Mouse (Mus musculus) intestine, embryonic 14.5 days (tissue): ENCODE measurements around the gene Hrh3. TPM values are rescaled to one million over a fixed set of nuclear protein-coding genes. Genes with fewer than 3 reads are reported as not detected.

Experiments used
- ATAC-seq: fragments of 200-750 bp; cut with Nextera tagmentation; replicated peaks from 2 replicates; pipeline ENCODE4 v1.8.0; 2017; ENCODE audit warnings: low read depth, moderate number of reproducible peaks, moderate TSS enrichment, moderate library complexity; ENCODE audit not compliant: low FRiP score, low TSS enrichment
- DNase-seq: peaks from one replicate; pipeline ENCODE4 v3.0.0-alpha.2; 2018; ENCODE audit warnings: low spot score
- H3K27ac ChIP-seq: fragments of 300-500 bp; sonication (generic); 2 replicates; pipeline ENCODE4 v1.5.1; 2014; ENCODE audit warnings: low read depth, mild to moderate bottlenecking, control low read depth
- H3K27me3 ChIP-seq: fragments of 300-500 bp; sonication (generic); replicated peaks from 2 replicates; pipeline ENCODE4 v1.6.1; 2014; ENCODE audit warnings: low read length, control low read depth; ENCODE audit not compliant: control insufficient read depth, insufficient read depth
- H3K36me3 ChIP-seq: fragments of 300-500 bp; sonication (generic); 2 replicates; pipeline ENCODE4 v1.6.1; 2014; ENCODE audit warnings: low read length, control low read depth; ENCODE audit not compliant: control insufficient read depth, insufficient read depth
- H3K4me1 ChIP-seq: fragments of 300-500 bp; sonication (generic); replicated peaks from 2 replicates; pipeline ENCODE4 v1.6.1; 2014; ENCODE audit warnings: low read length, control low read depth, mixed read lengths; ENCODE audit not compliant: control insufficient read depth, insufficient read depth
- H3K4me2 ChIP-seq: fragments of 300-500 bp; sonication (generic); 2 replicates; pipeline ENCODE4 v1.6.1; 2014; ENCODE audit warnings: low read length
- H3K4me3 ChIP-seq: fragments of 300-500 bp; sonication (generic); 2 replicates; pipeline ENCODE4 v1.5.1; 2014; ENCODE audit warnings: low read depth, low read length, control low read depth, mixed read lengths
- H3K9ac ChIP-seq: fragments of 300-500 bp; sonication (generic); 2 replicates; pipeline ENCODE4 v1.6.1; 2014; ENCODE audit warnings: mild to moderate bottlenecking, low read length
- H3K9me3 ChIP-seq: fragments of 300-500 bp; sonication (generic); 2 replicates; pipeline ENCODE4 v1.6.1; 2016; ENCODE audit warnings: low read length, control low read depth; ENCODE audit not compliant: control insufficient read depth
- WGBS: fragments of 180-500 bp; shearing (Covaris S2); extraction: QIAGEN DNeasy Blood & Tissue Kit; methylation state at CpG from one replicate; pipeline ENCODE4 v1.1.7; 2014; 5-methylcytosine and 5-hydroxymethylcytosine counted together
- polyA plus RNA-seq: library from polyadenylated mRNA; unstranded; fragments of >200 nt; fragmentation: Nextera tagmentation; extraction: Ambion mirVana; gene quantifications from 2 replicates; pipeline ENCODE4 v1.2.1, GENCODE M21; 2014

Gene Hrh3
- 0.16 and 0.19 TPM in 2 replicates for polyA plus RNA-seq

DNA sequence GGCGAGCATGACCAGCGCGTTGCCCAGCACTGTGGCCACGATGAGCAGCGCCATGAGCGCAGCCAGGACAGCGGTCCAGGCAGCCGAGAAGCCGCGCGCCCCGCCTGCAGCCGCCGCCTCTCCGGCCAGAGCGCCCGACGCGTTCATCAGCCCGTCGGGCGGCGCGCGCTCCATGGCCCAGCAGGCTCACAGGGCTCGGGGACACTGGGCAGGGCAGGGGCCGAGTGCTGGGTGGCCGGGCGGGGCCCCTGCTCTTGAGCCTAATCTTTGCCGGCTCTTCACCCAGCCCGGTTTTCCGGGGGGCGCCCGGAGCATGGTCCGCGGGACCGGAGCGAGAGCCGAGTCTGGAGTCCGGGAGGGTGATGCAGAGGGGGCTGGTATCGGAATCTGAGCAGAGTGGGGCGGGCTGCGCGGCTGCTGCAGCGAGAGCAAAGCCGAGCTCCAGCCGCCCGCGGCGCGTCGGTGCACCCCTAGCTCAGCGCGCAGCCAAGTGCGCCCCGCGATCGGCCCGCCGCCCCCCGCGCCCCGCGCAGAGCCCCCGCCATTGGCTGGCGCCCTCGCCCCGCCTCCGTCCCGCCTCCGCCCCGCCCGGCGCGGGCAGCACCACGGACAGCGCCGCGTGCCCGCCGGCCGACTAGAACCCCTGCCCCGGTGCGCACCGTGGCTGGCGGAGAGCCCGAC lies at the start of gene Hrh3:
Gene Hrh3 (minus strand): TSS at position 511 of the 681 bp plus-strand sequence.
- no peak within 1 kb of the TSS for H3K9ac ChIP-seq

DNA sequence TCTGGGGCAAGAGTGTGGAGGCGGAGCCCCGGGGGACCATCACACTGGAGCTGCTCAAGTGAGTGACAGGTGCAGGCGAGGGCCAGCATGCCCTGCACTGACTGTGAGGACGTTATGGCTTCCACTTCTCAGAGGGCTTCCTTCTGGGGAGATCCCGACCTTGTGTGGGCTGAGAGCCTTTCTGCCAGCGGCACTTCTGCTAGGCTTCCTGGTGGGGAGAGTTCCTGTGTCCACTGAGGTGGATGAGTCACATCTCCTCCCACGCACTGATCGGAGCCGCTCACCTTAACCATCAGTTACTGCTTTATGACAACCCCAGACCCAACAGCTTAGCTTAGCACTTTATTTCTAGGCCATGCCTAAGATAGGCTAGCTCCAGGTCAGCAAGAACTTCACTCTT lies 44.3 kb upstream of the Hrh3 start:
- Histone ChIP-seq H3K4me3 (no peak overlapping the region), H3K4me2 (no peak overlapping the region), H3K9ac (no peak overlapping the region), H3K9me3 (no peaks in the 10 kb centered on the region), H3K36me3 (peaks cover 65% of the 10 kb centered on the region), H3K27me3 (no peaks in the 10 kb centered on the region), H3K4me1 (no peaks in the 10 kb centered on the region), H3K27ac (no peak overlapping the region)
- ATAC-seq (no peak), DNase-seq (no peak)
- WGBS: 83% methylated on average over 9 of the region's 9 CpGs

More for the DNA sequence above, at the start of gene Hrh3:
- no peaks in the 10 kb centered on the region for H3K9me3 ChIP-seq
- DNase-seq (peak; percentile 95), ATAC-seq (peak; percentile 91)
- peaks cover 9% of the 10 kb centered on the region for H3K4me1 ChIP-seq
- peak within 1 kb of the TSS; percentile 45 for H3K4me3 ChIP-seq
- no peaks in the 10 kb centered on the region for H3K36me3 ChIP-seq
- H3K27ac ChIP-seq: no peak within 1 kb of the TSS
- peaks cover 65% of the 10 kb centered on the region for H3K27me3 ChIP-seq
- WGBS: 1% methylated on average over 57 of the region's 87 CpGs
- peak within 1 kb of the TSS; percentile 86 for H3K4me2 ChIP-seq

DNA sequence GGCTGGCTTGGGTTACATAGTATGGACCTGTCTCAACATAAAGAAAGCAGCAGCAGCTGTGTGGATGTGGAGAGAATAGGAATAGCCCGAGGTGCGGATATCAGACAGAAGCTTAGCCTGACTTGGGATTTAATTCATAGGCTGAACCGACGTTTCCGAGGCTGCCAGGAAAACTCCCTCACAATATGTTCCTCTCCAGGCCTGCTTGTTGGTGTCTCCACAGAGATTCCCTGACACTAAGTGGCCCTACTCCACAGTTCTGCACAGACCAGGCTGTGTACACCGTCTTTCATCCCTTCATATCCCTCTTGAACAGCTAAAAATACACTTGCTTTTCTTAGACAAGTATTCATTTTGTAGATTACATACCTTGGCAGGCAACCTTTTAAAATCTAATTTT lies 43.1 kb upstream of the Hrh3 start:
- Histone ChIP-seq H3K27me3 (no peaks in the 10 kb centered on the region), H3K4me3 (no peak overlapping the region), H3K4me2 (no peak overlapping the region), H3K27ac (no peak overlapping the region), H3K9ac (no peak overlapping the region), H3K36me3 (peaks cover 60% of the 10 kb centered on the region), H3K9me3 (no peaks in the 10 kb centered on the region), H3K4me1 (no peaks in the 10 kb centered on the region)
- no peak for ATAC-seq
- WGBS: 85% methylated on average over 6 of the region's 6 CpGs
- DNase-seq: no peak

DNA sequence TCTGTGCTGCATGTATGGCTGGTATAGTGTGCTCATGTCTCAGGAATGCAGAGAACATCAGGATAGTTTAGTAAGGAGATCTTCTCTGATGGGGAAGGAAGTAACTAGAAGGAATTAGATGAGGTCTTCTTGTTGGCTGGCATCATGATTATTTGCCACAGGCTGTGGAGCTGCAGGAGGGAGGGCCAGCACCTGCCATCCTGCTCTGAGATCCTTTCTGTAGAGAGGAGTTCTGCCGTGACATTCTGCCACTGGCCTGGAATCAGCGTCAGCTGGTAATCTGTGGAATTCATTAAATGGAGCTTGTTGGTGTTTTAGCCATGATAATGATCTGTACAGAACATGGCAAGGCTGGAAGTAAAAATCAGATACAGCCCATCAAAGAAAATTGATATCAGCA lies 41.8 kb upstream of the Hrh3 start:
- peaks cover 56% of the 10 kb centered on the region for H3K36me3 ChIP-seq
- no peak overlapping the region for H3K9ac ChIP-seq
- WGBS: 97% methylated on average over 2 of the region's 2 CpGs
- no peaks in the 10 kb centered on the region for H3K4me1 ChIP-seq
- H3K27me3 ChIP-seq: no peaks in the 10 kb centered on the region
- no peak overlapping the region for H3K4me3 ChIP-seq
- DNase-seq: no peak
- no peak overlapping the region for H3K27ac ChIP-seq
- no peaks in the 10 kb centered on the region for H3K9me3 ChIP-seq
- no peak for ATAC-seq
- no peak overlapping the region for H3K4me2 ChIP-seq

DNA sequence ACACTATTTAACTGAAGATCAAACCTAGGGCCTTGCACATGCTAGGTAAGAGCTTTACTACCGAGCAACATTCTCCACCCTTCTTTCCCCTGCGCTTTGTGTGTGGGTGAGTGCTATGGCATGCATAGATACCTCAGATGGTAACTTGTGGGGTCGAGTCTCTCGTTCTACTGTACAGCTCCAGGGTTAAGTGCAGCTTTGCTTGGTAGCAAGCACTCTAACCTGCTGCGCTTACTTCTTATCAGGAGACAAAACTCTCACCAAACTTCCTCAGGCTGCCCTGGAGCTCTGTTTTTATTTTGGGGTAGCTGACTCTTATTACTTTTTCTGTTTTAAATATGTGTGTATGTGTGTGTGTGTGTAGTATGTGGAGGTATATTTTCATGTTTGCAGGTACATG lies 31.1 kb upstream of the Hrh3 start:
- 83% methylated on average over 5 of the region's 5 CpGs for WGBS
- H3K36me3 ChIP-seq: peaks cover 19% of the 10 kb centered on the region
- H3K4me3 ChIP-seq: no peak overlapping the region
- H3K9ac ChIP-seq: no peak overlapping the region
- H3K4me1 ChIP-seq: no peaks in the 10 kb centered on the region
- no peak overlapping the region for H3K4me2 ChIP-seq
- H3K27me3 ChIP-seq: no peaks in the 10 kb centered on the region
- no peak for DNase-seq
- H3K27ac ChIP-seq: no peak overlapping the region
- H3K9me3 ChIP-seq: no peaks in the 10 kb centered on the region
- ATAC-seq: no peak

DNA sequence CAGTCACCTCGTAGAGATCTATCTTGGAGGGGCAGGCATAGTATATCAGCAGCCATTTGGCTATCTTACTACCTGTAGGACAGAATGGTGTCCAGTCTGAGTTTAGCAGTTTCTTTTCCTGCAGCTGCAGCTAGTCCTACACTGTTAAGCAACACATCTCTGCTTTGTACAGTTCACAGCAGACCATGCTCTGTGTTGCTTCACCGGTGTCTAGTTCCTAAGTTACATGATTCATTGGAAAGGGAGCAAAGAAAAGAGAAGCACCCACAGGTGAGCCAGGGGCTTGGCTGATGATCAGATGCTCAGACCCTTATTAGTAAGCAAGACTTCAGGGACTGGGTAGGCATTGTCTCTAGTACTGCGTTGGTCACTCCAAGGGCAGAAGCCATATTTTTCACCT lies 29.6 kb upstream of the Hrh3 start:
- H3K27me3 ChIP-seq: no peaks in the 10 kb centered on the region
- no peak overlapping the region for H3K4me2 ChIP-seq
- DNase-seq (no peak), ATAC-seq (no peak)
- no peaks in the 10 kb centered on the region for H3K9me3 ChIP-seq
- no peak overlapping the region for H3K4me3 ChIP-seq
- H3K27ac ChIP-seq: no peak overlapping the region
- H3K36me3 ChIP-seq: peaks cover 12% of the 10 kb centered on the region
- no peak overlapping the region for H3K9ac ChIP-seq
- no peaks in the 10 kb centered on the region for H3K4me1 ChIP-seq
- WGBS: 83% methylated on average over 3 of the region's 3 CpGs

DNA sequence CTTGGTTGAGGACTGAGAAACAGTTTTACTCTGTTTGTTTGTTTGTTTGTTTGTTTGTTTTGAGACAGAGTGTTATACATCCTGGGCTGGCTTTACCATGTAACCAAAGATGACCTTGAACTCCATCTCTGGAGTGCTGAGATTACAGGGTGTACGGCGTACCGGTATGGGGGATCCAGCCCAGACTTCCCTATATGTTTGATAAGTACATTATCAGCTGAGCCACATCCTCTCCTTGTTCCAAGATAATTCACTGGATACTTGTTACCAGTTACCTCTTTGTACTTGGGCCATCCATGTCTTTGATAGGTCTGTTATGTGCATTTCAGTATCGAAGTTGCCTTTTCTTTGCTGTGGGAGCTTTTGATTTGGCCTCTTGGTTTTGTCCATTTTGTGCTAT lies 28.9 kb upstream of the Hrh3 start:
- Histone ChIP-seq H3K9me3 (no peaks in the 10 kb centered on the region), H3K4me1 (no peaks in the 10 kb centered on the region), H3K9ac (no peak overlapping the region), H3K4me3 (no peak overlapping the region), H3K27ac (no peak overlapping the region), H3K4me2 (no peak overlapping the region), H3K27me3 (no peaks in the 10 kb centered on the region), H3K36me3 (peaks cover 6% of the 10 kb centered on the region)
- WGBS: 90% methylated on average over 4 of the region's 4 CpGs
- no peak for ATAC-seq
- DNase-seq: no peak

DNA sequence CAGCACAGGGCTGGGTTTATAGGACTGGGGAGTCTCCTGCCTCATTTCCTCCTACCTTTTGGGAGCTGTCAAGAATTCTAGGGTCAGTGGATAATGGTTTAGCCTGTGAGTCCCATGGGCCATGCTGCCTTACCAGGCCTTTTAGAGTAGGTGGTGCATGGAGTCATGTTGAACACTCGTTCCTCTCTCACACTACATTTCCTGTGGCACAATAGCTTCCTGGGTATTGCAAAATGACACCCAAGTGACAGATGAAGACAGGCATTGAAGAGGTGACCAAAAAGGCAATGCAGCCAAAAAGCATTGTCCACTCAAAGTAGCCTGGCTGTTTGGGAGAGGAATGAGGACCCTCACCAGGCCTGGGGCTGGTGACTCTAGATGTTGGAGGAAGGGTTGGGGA lies 23.4 kb upstream of the Hrh3 start:
- Histone ChIP-seq H3K36me3 (no peaks in the 10 kb centered on the region), H3K27ac (no peak overlapping the region), H3K4me3 (no peak overlapping the region), H3K4me1 (0 out of 2 replicates have a peak, but pooled peaks cover 6% of the 10 kb centered on the region), H3K9ac (no peak overlapping the region), H3K9me3 (no peaks in the 10 kb centered on the region), H3K4me2 (no peak overlapping the region), H3K27me3 (no peaks in the 10 kb centered on the region)
- whole genome bisulfite sequencing: 64% methylated on average over 1 of the region's 1 CpGs
- ATAC-seq: no peak
- DNase-seq: no peak

DNA sequence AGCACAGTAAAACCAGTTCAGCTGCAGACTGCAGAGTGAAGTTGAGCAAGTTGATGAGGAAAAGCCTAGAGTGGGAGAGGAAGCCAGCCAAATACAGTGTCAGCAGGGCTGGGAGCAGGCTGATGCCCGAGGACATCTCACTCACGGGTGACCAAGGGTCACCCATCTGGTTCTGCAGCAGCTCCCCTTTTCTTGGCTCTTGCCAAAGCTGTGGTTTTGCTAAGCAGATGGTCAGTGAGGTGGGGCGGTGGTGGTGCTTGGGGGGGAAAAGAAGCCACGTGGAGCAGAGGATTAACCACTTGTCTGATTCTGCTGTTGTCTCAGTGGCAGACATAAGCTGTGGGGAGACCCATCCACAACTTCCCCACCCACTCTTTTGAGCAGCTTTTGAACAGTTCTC lies 21.9 kb upstream of the Hrh3 start:
- no peaks in the 10 kb centered on the region for H3K9me3 ChIP-seq
- no peak overlapping the region for H3K4me2 ChIP-seq
- 0 out of 2 replicates have a peak, but pooled peaks cover 3% of the 10 kb centered on the region for H3K36me3 ChIP-seq
- ATAC-seq (no peak), DNase-seq (no peak)
- 15% methylated on average over 4 of the region's 4 CpGs for WGBS
- 0 out of 2 replicates have a peak, but pooled peaks cover 6% of the 10 kb centered on the region for H3K4me1 ChIP-seq
- no peak overlapping the region for H3K4me3 ChIP-seq
- no peak overlapping the region for H3K27ac ChIP-seq
- no peaks in the 10 kb centered on the region for H3K27me3 ChIP-seq
- H3K9ac ChIP-seq: no peak overlapping the region
